Mouse (Mus musculus): ENCODE measurements at regions not wholly inside any gene's neighbourhood (a gene's known extent, or its start where the extent isn't known, plus 50 kb on each side); places are given as distances from the start of the nearest gene placed in this dataset.

- 35% methylated on average over 20 of the region's 20 CpGs for WGBS
- Histone ChIP-seq H3K4me3 (replicated peaks) (no peak overlapping the region), H3K27me3 (no peaks in the 10 kb centered on the region), H3K4me1 (replicated peaks) (peaks cover 4% of the 10 kb centered on the region; the same call in 1 of the 2 replicates), H3K36me3 (no peaks in the 10 kb centered on the region), H3K9ac (replicated peaks) (no peak overlapping the region), H3K9me3 (no peaks in the 10 kb centered on the region), H3K27ac (no peak overlapping the region), H3K4me2 (no peak overlapping the region)
- ATAC-seq (ENCODE audit: insufficient number of reproducible peaks, insufficient read depth, low FRiP score, low TSS enrichment, low read depth) = peak; percentile 58
Measured at GRCm38 (mm10) chr2:174932137-174933012, 77.7 kb upstream of the Gm14444 start.

- ATAC-seq (ENCODE audit: insufficient number of reproducible peaks, insufficient read depth, low FRiP score, low TSS enrichment, low read depth) = 0 out of 2 replicates have a peak, but pooled peaks have one; percentile 24
- Histone ChIP-seq H3K4me3 (replicated peaks) (no peak overlapping the region), H3K9me3 (no peaks in the 10 kb centered on the region), H3K27me3 (no peaks in the 10 kb centered on the region), H3K36me3 (no peaks in the 10 kb centered on the region), H3K4me1 (replicated peaks) (peaks cover 4% of the 10 kb centered on the region; the same call in 1 of the 2 replicates), H3K4me2 (no peak overlapping the region), H3K9ac (replicated peaks) (no peak overlapping the region), H3K27ac (no peak overlapping the region)
- 23% methylated on average over 6 of the region's 6 CpGs for WGBS
Measured at GRCm38 (mm10) chr2:174933013-174933353, 77.1 kb upstream of the Gm14444 start.

- peaks cover 4% of the 10 kb centered on the region; the same call in 1 of the 2 replicates for H3K4me1 ChIP-seq (replicated peaks)
- H3K4me2 ChIP-seq = no peak overlapping the region
- H3K9ac ChIP-seq (replicated peaks) = no peak overlapping the region
- H3K36me3 ChIP-seq = no peaks in the 10 kb centered on the region
- no peak overlapping the region for H3K27ac ChIP-seq
- no peaks in the 10 kb centered on the region for H3K9me3 ChIP-seq
- 32% methylated on average over 5 of the region's 5 CpGs for WGBS
- no peak for ATAC-seq (ENCODE audit: insufficient number of reproducible peaks, insufficient read depth, low FRiP score, low TSS enrichment, low read depth)
- no peaks in the 10 kb centered on the region for H3K27me3 ChIP-seq
- H3K4me3 ChIP-seq (replicated peaks) = no peak overlapping the region
Measured at GRCm38 (mm10) chr2:174936665-174937064, 73.4 kb upstream of the Gm14444 start.

- H3K27ac ChIP-seq = no peak overlapping the region
- no peak overlapping the region for H3K4me2 ChIP-seq
- 73% methylated on average over 4 of the region's 4 CpGs for WGBS
- H3K4me3 ChIP-seq (replicated peaks) = no peak overlapping the region
- no peak overlapping the region for H3K9ac ChIP-seq (replicated peaks)
- no peaks in the 10 kb centered on the region for H3K9me3 ChIP-seq
- H3K36me3 ChIP-seq = no peaks in the 10 kb centered on the region
- ATAC-seq (ENCODE audit: insufficient number of reproducible peaks, insufficient read depth, low FRiP score, low TSS enrichment, low read depth) = no peak
- H3K4me1 ChIP-seq (replicated peaks) = no peaks in the 10 kb centered on the region
- H3K27me3 ChIP-seq = no peaks in the 10 kb centered on the region
Measured at GRCm38 (mm10) chr2:174937930-174938329, 72.1 kb upstream of the Gm14444 start.

GRCm38 (mm10) chr2:174942221-174942620, 67.8 kb upstream of the Gm14444 start:
- 86% methylated on average over 4 of the region's 4 CpGs for WGBS
- Histone ChIP-seq H3K27ac (no peak overlapping the region), H3K4me1 (replicated peaks) (no peaks in the 10 kb centered on the region), H3K9me3 (no peaks in the 10 kb centered on the region), H3K36me3 (no peaks in the 10 kb centered on the region), H3K9ac (replicated peaks) (no peak overlapping the region), H3K4me2 (no peak overlapping the region), H3K4me3 (replicated peaks) (no peak overlapping the region), H3K27me3 (peaks cover 3% of the 10 kb centered on the region; the same call in 1 of the 2 replicates)
- no peak for ATAC-seq (ENCODE audit: insufficient number of reproducible peaks, insufficient read depth, low FRiP score, low TSS enrichment, low read depth)

- H3K9ac ChIP-seq (replicated peaks) = no peak overlapping the region
- no peaks in the 10 kb centered on the region for H3K4me1 ChIP-seq (replicated peaks)
- no peak overlapping the region for H3K4me2 ChIP-seq
- no peaks in the 10 kb centered on the region for H3K36me3 ChIP-seq
- no peak for ATAC-seq (ENCODE audit: insufficient number of reproducible peaks, insufficient read depth, low FRiP score, low TSS enrichment, low read depth)
- peaks cover 3% of the 10 kb centered on the region; the same call in 1 of the 2 replicates for H3K27me3 ChIP-seq
- 89% methylated on average over 8 of the region's 8 CpGs for WGBS
- no peaks in the 10 kb centered on the region for H3K9me3 ChIP-seq
- H3K27ac ChIP-seq = no peak overlapping the region
- no peak overlapping the region for H3K4me3 ChIP-seq (replicated peaks)
Measured at GRCm38 (mm10) chr2:174948106-174948505, 61.9 kb upstream of the Gm14444 start.
